Mouse (Mus musculus): ENCODE measurements around the gene Rassf7. TPM values are rescaled to one million over a fixed set of nuclear protein-coding genes. Genes with fewer than 3 reads are reported as not detected.
"Not testable (repeated sequence)": the region's sequence is repeated elsewhere in the genome, so short reads cannot be mapped to it uniquely, and the experiment has no call there.

Rassf7 gene
- polyA plus RNA-seq, 1 experiment from 2014 or later: 34.7 TPM

DNA sequence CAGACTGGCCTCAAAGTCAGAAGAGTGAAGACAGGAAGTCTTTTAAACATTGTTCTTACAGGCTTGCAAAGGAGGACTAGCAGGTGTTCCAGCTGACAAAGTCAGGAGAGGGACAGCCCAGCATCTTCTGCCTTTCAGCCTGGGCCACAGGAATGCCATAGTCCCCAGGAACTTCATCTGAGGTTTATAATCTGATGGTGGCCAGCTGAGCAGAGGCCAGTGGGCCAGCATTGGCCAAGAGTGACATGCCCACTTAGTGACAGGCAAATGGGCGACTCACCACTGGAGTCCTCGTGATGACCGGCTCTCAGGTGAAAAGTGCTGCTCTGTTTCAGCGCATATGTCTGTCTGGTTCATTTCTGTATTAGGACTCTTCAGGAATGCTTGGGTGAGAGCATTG, 14.9 kb downstream of the Rassf7 start:
- Histone ChIP-seq H3K27ac (no peak overlapping the region), H3K9ac (no peak overlapping the region), H3K4me1 (peaks cover 15% of the 10 kb centered on the region), H3K27me3 (no peaks in the 10 kb centered on the region), H3K4me3 (no peak overlapping the region), H3K9me3 (replicated peaks) (no peaks in the 10 kb centered on the region), H3K4me2 (replicated peaks) (peak overlapping the region; percentile 96), H3K36me3 (peaks cover 48% of the 10 kb centered on the region)
- WGBS: 97% methylated on average over 4 of the region's 4 CpGs
- no peak for ATAC-seq (ENCODE audit: low FRiP score)

DNA sequence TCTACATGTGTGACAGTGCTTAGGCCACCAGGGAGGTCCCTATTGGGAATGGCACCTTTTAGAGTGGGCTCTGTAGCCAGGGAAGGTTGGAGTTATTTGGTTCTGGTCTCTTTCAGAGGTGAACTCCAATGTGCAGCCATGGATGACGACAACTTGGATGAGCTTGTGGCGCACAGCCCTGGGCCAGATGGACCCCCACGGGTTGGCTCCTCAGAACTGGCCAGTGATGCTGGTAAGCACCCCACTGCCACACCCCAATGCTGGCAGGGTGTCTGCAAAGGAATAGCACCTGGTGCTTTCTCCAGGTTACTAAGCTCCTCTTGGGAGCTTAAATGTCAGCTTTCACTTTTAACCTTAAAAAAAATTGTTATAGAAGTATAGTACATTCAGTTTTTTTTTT, 15.5 kb downstream of the Rassf7 start:
- H3K36me3 ChIP-seq: peaks cover 51% of the 10 kb centered on the region
- ATAC-seq (ENCODE audit: low FRiP score): no peak
- H3K27ac ChIP-seq: no peak overlapping the region
- WGBS: 95% methylated on average over 3 of the region's 3 CpGs
- no peak overlapping the region for H3K4me2 ChIP-seq (replicated peaks)
- H3K4me3 ChIP-seq: no peak overlapping the region
- no peak overlapping the region for H3K9ac ChIP-seq
- no peaks in the 10 kb centered on the region for H3K9me3 ChIP-seq (replicated peaks)
- H3K27me3 ChIP-seq: no peaks in the 10 kb centered on the region
- H3K4me1 ChIP-seq: peaks cover 15% of the 10 kb centered on the region

DNA sequence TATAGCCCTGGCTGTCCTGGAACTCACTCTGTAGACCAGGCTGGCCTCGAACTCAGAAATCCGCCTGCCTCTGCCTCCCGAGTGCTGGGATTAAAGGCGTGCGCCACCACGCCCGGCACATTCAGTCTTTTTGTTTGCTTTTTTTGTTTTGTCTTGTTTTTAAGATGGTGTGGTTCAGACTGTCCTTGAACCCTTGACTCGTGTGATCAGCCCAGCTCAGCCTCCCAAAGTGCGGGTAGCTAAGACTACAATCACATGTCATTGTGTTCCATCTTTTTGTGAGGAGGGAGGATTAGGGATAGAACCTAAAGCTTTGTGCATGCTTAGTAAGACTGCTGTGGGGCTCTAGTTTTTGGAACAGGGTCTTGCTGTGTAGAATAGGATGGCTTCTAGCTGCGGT, 15.9 kb downstream of the Rassf7 start:
- Histone ChIP-seq H3K4me1 (peaks cover 15% of the 10 kb centered on the region), H3K9me3 (replicated peaks) (no peaks in the 10 kb centered on the region), H3K27me3 (no peaks in the 10 kb centered on the region), H3K4me2 (replicated peaks) (no peak overlapping the region), H3K9ac (no peak overlapping the region), H3K27ac (no peak overlapping the region), H3K4me3 (no peak overlapping the region), H3K36me3 (peaks cover 54% of the 10 kb centered on the region)
- WGBS: 93% methylated on average over 9 of the region's 10 CpGs
- no peak for ATAC-seq (ENCODE audit: low FRiP score)

DNA sequence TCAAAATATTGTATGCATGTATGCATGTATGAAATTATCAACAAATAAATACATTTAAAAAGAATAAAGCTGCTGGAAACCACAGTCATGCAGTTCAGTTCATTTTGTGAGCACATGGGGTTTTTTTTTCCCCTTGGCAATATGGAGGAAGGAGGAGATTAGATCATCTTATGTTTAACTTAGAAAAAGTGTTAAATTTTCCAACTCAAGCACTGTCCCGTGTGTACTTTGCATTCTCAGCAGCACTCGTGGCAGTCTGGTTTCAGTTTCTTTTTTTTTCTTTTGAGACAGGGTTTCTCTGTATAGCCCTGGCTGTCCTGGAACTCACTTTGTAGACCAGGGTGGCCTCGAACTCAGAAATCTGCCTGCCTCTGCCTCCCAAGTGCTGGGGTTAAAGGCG, 34.8 kb downstream of the Rassf7 start:
- not testable (repeated sequence) for H3K4me1 ChIP-seq; ATAC-seq (ENCODE audit: low FRiP score)

DNA sequence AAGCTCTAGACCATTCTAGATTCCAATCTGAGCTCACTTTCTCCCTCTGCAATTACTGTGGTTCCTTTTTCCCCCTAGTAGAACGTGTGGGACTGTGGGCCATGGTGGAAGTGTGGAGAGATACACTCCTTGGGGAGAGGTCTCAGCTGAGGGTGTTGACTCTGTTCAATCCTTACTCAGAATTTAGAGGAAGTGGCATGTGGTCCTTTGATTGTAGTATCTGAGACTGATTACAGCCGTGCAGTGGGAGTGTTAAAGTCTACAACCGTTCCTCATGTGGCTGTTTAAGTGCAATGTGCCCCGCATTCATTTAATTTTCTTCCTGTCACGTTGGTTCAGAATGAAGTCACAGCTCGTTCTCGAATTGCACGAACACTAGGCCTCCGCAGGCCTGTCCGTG, 40.5 kb downstream of the Rassf7 start:
- peaks cover 90% of the 10 kb centered on the region for H3K36me3 ChIP-seq
- H3K9me3 ChIP-seq (replicated peaks): no peaks in the 10 kb centered on the region
- 92% methylated on average over 10 of the region's 10 CpGs for WGBS
- no peaks in the 10 kb centered on the region for H3K27me3 ChIP-seq
- no peak overlapping the region for H3K4me2 ChIP-seq (replicated peaks)
- ATAC-seq (ENCODE audit: low FRiP score): no peak
- H3K27ac ChIP-seq: no peak overlapping the region
- no peak overlapping the region for H3K4me3 ChIP-seq
- H3K4me1 ChIP-seq: no peaks in the 10 kb centered on the region
- no peak overlapping the region for H3K9ac ChIP-seq

More for the DNA sequence above, 34.8 kb downstream of the Rassf7 start:
- 90% methylated on average over 4 of the region's 4 CpGs for WGBS
- H3K4me3 ChIP-seq; H3K9ac ChIP-seq; H3K4me2 ChIP-seq (replicated peaks); H3K9me3 ChIP-seq (replicated peaks); H3K27ac ChIP-seq; H3K27me3 ChIP-seq: not testable (repeated sequence)
- H3K36me3 ChIP-seq: peaks cover 91% of the 10 kb centered on the region

DNA sequence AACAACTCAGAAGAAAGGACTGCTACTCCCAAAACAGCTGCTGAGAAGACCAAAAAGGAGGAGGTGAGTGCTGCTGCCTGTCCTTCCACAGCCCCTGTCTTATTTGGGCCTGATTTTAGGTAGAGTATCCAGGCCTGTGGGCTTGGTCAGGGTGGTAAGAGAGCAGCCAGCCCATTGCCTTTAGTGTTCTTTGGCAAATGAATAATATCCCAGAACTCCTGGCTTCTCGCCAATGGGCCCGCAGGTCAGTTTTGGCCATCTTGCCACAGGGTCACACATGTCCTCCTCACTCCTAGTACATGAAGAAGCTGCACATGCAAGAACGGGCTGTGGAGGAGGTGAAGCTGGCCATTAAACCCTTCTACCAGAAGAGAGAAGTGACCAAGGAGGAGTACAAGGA, 45.8 kb downstream of the Rassf7 start:
- H3K27me3 ChIP-seq: no peaks in the 10 kb centered on the region; the same call in 1 of the 2 replicates
- no peak overlapping the region for H3K4me2 ChIP-seq (replicated peaks)
- WGBS: 93% methylated on average over 3 of the region's 3 CpGs
- no peak overlapping the region for H3K9ac ChIP-seq
- H3K27ac ChIP-seq: no peak overlapping the region
- no peak overlapping the region for H3K4me3 ChIP-seq
- peaks cover 83% of the 10 kb centered on the region for H3K36me3 ChIP-seq
- peaks cover 15% of the 10 kb centered on the region; the same call in 1 of the 2 replicates for H3K4me1 ChIP-seq
- H3K9me3 ChIP-seq (replicated peaks): no peaks in the 10 kb centered on the region
- ATAC-seq (ENCODE audit: low FRiP score): no peak

DNA sequence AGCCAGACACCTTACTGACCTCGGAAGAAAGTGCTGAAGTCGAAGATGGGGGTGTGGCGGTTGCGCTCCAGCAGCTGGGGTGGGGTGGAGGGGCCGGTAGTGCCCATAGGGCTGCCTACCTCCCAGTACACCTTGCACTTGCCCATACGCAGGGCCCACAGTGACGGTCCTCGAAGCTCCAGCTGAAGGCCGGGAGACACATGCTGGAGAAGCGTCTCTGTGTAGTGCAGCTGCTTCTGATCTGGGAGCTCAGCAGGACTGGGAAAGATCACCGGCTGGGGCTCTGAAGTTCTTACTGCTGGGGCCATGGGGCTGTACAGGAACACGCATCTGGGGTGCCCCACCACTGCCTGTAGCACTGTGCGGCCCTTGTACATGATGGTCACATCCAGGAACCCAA, 48.0 kb downstream of the Rassf7 start:
- Histone ChIP-seq H3K9me3 (replicated peaks) (no peaks in the 10 kb centered on the region), H3K4me3 (no peak overlapping the region), H3K36me3 (peaks cover 61% of the 10 kb centered on the region), H3K27me3 (no peaks in the 10 kb centered on the region; the same call in 1 of the 2 replicates), H3K9ac (no peak overlapping the region), H3K4me1 (peaks cover 15% of the 10 kb centered on the region; the same call in 1 of the 2 replicates), H3K27ac (no peak overlapping the region), H3K4me2 (replicated peaks) (no peak overlapping the region)
- no peak for ATAC-seq (ENCODE audit: low FRiP score)
- WGBS: 90% methylated on average over 13 of the region's 13 CpGs

DNA sequence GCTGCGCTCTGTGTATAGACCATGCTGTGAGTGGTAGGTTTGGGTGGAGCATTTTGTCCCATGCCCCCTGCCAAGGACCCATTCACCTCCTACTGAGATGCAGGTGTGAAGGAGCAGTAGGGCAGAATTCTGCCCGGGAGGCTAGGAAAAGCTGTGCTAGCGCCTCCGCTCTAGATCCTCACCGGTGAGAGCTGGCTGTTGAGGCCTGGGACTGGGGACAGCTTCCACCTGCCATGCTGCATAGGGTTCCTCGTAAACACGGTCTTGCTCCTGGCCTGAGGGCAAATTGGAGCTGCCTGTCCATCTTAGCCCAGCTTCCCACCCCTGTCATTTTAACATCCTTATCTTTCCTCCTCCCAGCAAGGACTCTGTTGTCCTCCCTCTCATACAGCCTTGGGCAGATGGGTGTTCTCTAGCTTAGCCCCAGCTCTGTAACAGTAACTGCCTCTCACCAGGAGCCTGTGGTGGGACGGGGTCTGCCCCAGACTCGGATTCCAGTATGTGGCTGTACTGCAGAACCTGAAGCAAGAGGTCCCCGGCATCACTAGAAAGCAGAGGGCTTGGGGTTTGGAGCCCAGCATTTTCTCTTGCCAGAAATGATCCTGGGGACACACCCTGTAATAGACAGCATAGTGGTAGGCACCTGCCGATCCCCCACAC, 48.5 kb downstream of the Rassf7 start:
- WGBS: 77% methylated on average over 11 of the region's 11 CpGs
- H3K36me3 ChIP-seq: peaks cover 56% of the 10 kb centered on the region
- H3K4me3 ChIP-seq: no peak overlapping the region
- H3K9me3 ChIP-seq (replicated peaks): no peaks in the 10 kb centered on the region
- H3K27me3 ChIP-seq: no peaks in the 10 kb centered on the region; the same call in 1 of the 2 replicates
- peaks cover 15% of the 10 kb centered on the region; the same call in 1 of the 2 replicates for H3K4me1 ChIP-seq
- H3K27ac ChIP-seq: no peak overlapping the region
- no peak for ATAC-seq (ENCODE audit: low FRiP score)
- H3K9ac ChIP-seq: no peak overlapping the region
- no peak overlapping the region for H3K4me2 ChIP-seq (replicated peaks)

DNA sequence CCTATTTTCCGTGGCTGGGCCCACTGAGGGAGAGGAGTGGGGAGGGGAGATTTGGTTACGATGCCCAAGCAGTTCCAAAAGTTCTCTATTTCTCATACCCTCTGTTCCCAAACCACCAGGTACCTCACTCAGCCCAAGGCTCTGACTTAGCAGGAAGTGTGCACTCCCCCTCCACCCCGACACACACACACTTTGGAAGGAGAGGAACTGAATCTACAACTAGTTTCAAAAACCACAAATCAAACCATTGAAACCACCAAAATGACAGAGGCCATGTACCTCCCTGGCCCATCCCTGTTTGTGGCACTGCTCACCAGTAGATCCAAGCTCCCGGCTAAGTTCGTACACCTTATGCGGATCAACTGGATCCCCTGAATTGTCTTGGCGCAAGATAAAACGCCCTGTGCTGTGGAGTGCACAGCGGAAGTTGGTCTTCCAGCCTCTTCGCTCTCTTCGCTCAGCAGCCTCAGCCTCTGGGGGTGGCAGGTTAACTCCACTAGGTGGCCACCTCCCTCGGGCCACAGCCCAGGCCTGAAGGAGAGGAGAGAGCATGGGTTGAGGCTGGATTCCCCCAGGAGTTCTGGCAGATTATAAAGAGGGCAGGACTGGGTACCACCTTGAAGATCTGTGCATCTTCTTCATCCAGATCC, 49.2 kb downstream of the Rassf7 start:
- H3K4me2 ChIP-seq (replicated peaks): no peak overlapping the region
- no peak overlapping the region for H3K9ac ChIP-seq
- H3K36me3 ChIP-seq: peaks cover 49% of the 10 kb centered on the region
- no peaks in the 10 kb centered on the region; the same call in 1 of the 2 replicates for H3K27me3 ChIP-seq
- H3K27ac ChIP-seq: no peak overlapping the region
- no peaks in the 10 kb centered on the region for H3K9me3 ChIP-seq (replicated peaks)
- H3K4me3 ChIP-seq: no peak overlapping the region
- H3K4me1 ChIP-seq: peaks cover 15% of the 10 kb centered on the region; the same call in 1 of the 2 replicates
- ATAC-seq (ENCODE audit: low FRiP score): peak; percentile 44; the same call in 1 of the 2 replicates
- 44% methylated on average over 12 of the region's 12 CpGs for WGBS

DNA sequence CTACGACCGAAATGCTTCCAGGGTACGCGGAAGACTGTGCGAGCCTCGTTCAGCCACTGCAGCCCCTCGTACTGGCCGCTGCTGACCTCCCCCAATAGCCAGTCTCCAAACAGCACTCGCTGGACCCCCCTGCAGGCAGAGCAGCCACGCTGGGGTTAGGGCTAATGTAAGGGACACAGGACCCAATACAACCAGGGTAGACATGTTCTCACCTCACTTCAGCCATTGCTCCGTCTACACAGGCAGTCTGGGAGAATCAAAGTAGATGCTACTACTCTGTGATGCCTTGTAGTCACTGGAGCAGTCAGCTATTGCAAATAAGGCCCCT, 49.7 kb downstream of the Rassf7 start:
- Histone ChIP-seq H3K27me3 (no peaks in the 10 kb centered on the region; the same call in 1 of the 2 replicates), H3K4me1 (peaks cover 15% of the 10 kb centered on the region; the same call in 1 of the 2 replicates), H3K36me3 (peaks cover 44% of the 10 kb centered on the region), H3K9me3 (replicated peaks) (no peaks in the 10 kb centered on the region), H3K4me2 (replicated peaks) (peak overlapping the region; percentile 48; the same call in 1 of the 2 replicates), H3K4me3 (no peak overlapping the region), H3K27ac (no peak overlapping the region), H3K9ac (no peak overlapping the region)
- no peak for ATAC-seq (ENCODE audit: low FRiP score)
- 44% methylated on average over 11 of the region's 11 CpGs for WGBS

DNA sequence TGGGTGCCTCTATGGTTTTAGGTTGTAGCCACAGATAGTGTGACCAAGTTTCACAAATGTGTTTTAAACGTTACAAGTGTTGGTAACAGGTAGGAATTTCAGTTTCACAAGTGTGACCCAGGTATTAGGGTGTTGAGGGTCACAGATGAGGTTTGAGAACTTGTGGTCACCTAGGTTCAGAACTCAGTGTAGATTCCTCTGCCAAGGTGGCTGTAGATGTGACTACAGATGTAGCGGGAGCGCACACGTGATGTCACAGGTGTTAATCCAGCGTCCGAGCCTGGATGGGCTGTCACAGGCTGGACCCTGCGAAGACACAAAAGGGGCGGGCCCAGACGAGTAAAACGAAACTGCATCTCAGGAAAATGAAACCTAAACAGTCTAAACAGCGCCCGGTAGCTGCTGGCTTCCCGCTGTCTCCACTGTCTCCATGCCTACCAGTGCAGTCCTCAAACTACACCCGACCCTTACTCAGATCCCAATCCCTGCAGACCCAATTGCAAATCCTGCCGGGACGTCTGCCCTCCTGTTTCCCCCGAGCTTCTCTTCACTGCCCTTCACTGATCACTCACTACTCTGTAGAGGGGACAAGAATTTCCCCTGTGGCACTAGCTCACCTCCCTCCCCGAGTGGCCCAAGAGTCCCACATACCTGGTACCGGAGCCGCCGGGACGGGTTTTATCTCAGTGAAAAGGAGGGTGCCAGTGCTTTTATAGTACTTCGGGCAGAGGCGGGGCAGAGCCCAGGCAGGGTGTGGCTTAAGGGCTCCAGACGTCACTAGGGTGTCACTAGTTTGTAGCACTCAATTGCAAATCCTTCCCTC, 50.3 kb downstream of the Rassf7 start, which contains the start of gene Irf7:
Gene Irf7, minus strand, starts transcription at position 743 of the 823 bp plus-strand sequence.
- Histone ChIP-seq H3K4me3 (peak within 1 kb of the TSS; percentile 20), H3K27me3 (no peaks in the 10 kb centered on the region; the same call in 1 of the 2 replicates), H3K27ac (no peak within 1 kb of the TSS), H3K36me3 (peaks cover 38% of the 10 kb centered on the region), H3K9ac (peak within 1 kb of the TSS; percentile 46; the same call in 1 of the 2 replicates), H3K9me3 (replicated peaks) (no peaks in the 10 kb centered on the region), H3K4me1 (peaks cover 15% of the 10 kb centered on the region; the same call in 1 of the 2 replicates), H3K4me2 (replicated peaks) (peak within 1 kb of the TSS; percentile 48)
- WGBS: 15% methylated on average over 25 of the region's 25 CpGs
- ATAC-seq (ENCODE audit: low FRiP score): 0 out of 2 replicates have a peak, but pooled peaks have one; percentile 38

Data from hindbrain, embryonic 12.5 days (tissue).